Mouse (Mus musculus) left cerebral cortex, adult 9 months (tissue): ENCODE measurements around the gene Snx29.
"Not testable (repeated sequence)": the region's sequence is repeated elsewhere in the genome, so short reads cannot be mapped to it uniquely, and the experiment has no call there.

Experiments
- DNase-seq, 2 experiments: peaks; one replicate each; pipeline ENCODE4 v3.0.0; 2022; ENCODE audit warnings: low spot score in 2 of 2

The Snx29 gene

GRCm38 (mm10) chr16:11532592-11532991, 209.9 kb downstream of the Snx29 start:
- DNase-seq: peak in 1 of 2 experiments; percentile 52

GRCm38 (mm10) chr16:11533441-11533840, 210.7 kb downstream of the Snx29 start:
- DNase-seq: no peak

- DNase-seq: no peak
Measured at GRCm38 (mm10) chr16:11537663-11538062, 215.0 kb downstream of the Snx29 start.

- DNase-seq: no peak
Measured at GRCm38 (mm10) chr16:11538191-11538590, 215.5 kb downstream of the Snx29 start.

- no peak for DNase-seq
Measured at GRCm38 (mm10) chr16:11540961-11541360, 218.3 kb downstream of the Snx29 start.

- DNase-seq: no peak
Measured at GRCm38 (mm10) chr16:11541769-11542168, 219.1 kb downstream of the Snx29 start.

- peak; percentile 16 to 68 for DNase-seq
Measured at GRCm38 (mm10) chr16:11550043-11550725, 227.5 kb downstream of the Snx29 start.

- DNase-seq: no peak
Measured at GRCm38 (mm10) chr16:11561714-11562113, 239.0 kb downstream of the Snx29 start.

GRCm38 (mm10) chr16:11563846-11564245, 241.1 kb downstream of the Snx29 start:
- no peak for DNase-seq

- DNase-seq: no peak
Measured at GRCm38 (mm10) chr16:11565126-11565525, 242.4 kb downstream of the Snx29 start.

- no peak for DNase-seq
Measured at GRCm38 (mm10) chr16:11567594-11567993, 244.9 kb downstream of the Snx29 start.

- DNase-seq: peak; percentile 20 to 73
Measured at GRCm38 (mm10) chr16:11568095-11568494, 245.4 kb downstream of the Snx29 start.

- no peak for DNase-seq
Measured at GRCm38 (mm10) chr16:11568601-11569000, 245.9 kb downstream of the Snx29 start.

- no peak for DNase-seq
Measured at GRCm38 (mm10) chr16:11569127-11569526, 246.4 kb downstream of the Snx29 start.

- DNase-seq: no peak
Measured at GRCm38 (mm10) chr16:11570072-11570471, 247.4 kb downstream of the Snx29 start.

GRCm38 (mm10) chr16:11574517-11574916, 251.8 kb downstream of the Snx29 start:
- no peak for DNase-seq

- not testable (repeated sequence) for DNase-seq
Measured at GRCm38 (mm10) chr16:11575733-11576132, 253.0 kb downstream of the Snx29 start.

GRCm38 (mm10) chr16:11577541-11578255, 255.0 kb downstream of the Snx29 start:
- DNase-seq: no peak

- DNase-seq: peak; percentile 36 to 69
Measured at GRCm38 (mm10) chr16:11579676-11580098, 257.0 kb downstream of the Snx29 start.

GRCm38 (mm10) chr16:11583941-11584639, 261.4 kb downstream of the Snx29 start:
- DNase-seq: no peak

- DNase-seq: no peak
Measured at GRCm38 (mm10) chr16:11588689-11589088, 266.0 kb downstream of the Snx29 start.

- no peak for DNase-seq
Measured at GRCm38 (mm10) chr16:11589336-11589735, 266.6 kb downstream of the Snx29 start.
